Mouse (Mus musculus) liver, adult 2 months (tissue): ENCODE results near the gene Adgrg2.

Source experiments
- CTCF ChIP-seq: fragments of 200-500 bp; IDR thresholded peaks from 2 replicates; pipeline ENCODE4 v1.5.1; 2011; ENCODE audit warnings: low read depth, low read length, control low read depth
- POLR2A ChIP-seq: fragments of 200-500 bp; IDR thresholded peaks from 2 replicates; pipeline ENCODE4 v1.6.1; 2011; ENCODE audit warnings: low read length, control low read depth; ENCODE audit not compliant: insufficient read depth; ENCODE audit errors: extremely low read depth

DNA sequence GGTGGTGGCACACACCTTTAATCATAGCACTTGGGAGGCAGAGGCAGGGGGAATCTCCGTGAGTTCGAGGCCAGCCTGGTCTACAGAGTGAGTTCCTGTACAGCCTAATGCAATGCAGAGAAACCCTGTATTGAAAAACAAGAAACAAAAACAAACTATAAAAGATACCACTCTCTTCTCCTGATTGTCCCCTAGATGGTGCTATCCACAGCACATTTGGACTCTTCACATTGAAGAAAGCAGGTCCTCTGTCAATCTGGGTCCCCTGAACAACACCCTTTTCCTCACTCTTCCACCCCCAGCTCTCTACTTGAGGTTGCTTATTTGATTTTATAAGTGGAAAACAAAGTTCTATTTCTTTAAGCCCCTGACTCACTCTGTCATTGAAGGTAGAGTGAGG, 58.9 kb downstream of the Adgrg2 start:
- TF ChIP-seq POLR2A (no peak), CTCF (no peak)
